Mouse (Mus musculus): ENCODE measurements at regions not wholly inside any gene's neighbourhood (a gene's known extent, or its start where the extent isn't known, plus 50 kb on each side); places are given as distances from the start of the nearest gene placed in this dataset.
A peak's percentile ranks its signal among the peaks of the same experiment; 100 is the strongest.

GRCm38 (mm10) chr14:9492228-9492627, 826.2 kb upstream of the 4930452B06Rik start:
- ATAC-seq (replicated peaks; ENCODE audit: low FRiP score) = no peak
- no peak overlapping the region for H3K4me2 ChIP-seq
- H3K27ac ChIP-seq (ENCODE audit: low read depth, low read length) = no peak overlapping the region
- DNase-seq (ENCODE audit: low spot score) = no peak
- no peaks in the 10 kb centered on the region for H3K27me3 ChIP-seq (replicated peaks; ENCODE audit: control insufficient read depth, insufficient read depth, low read length)
- 79% methylated on average over 2 of the region's 2 CpGs for WGBS
- no peak overlapping the region for H3K9ac ChIP-seq (ENCODE audit: low read depth, low read length)
- no peaks in the 10 kb centered on the region for H3K4me1 ChIP-seq (replicated peaks; ENCODE audit: control insufficient read depth, insufficient read depth, low read length)
- H3K4me3 ChIP-seq (ENCODE audit: low read depth, low read length) = no peak overlapping the region
- no peaks in the 10 kb centered on the region for H3K36me3 ChIP-seq (ENCODE audit: control insufficient read depth, insufficient read depth, low read length)
- H3K9me3 ChIP-seq (ENCODE audit: control insufficient read depth, low read length) = no peaks in the 10 kb centered on the region

GRCm38 (mm10) chr14:9488585-9488984, 822.5 kb upstream of the 4930452B06Rik start:
- H3K9me3 ChIP-seq (ENCODE audit: control insufficient read depth, low read length) = no peaks in the 10 kb centered on the region
- ATAC-seq (replicated peaks; ENCODE audit: low FRiP score) = no peak
- H3K9ac ChIP-seq (ENCODE audit: low read depth, low read length) = no peak overlapping the region
- no peak overlapping the region for H3K4me3 ChIP-seq (ENCODE audit: low read depth, low read length)
- H3K4me2 ChIP-seq = no peak overlapping the region
- H3K27ac ChIP-seq (ENCODE audit: low read depth, low read length) = no peak overlapping the region
- no peak for DNase-seq (ENCODE audit: low spot score)
- H3K4me1 ChIP-seq (replicated peaks; ENCODE audit: control insufficient read depth, insufficient read depth, low read length) = no peaks in the 10 kb centered on the region
- no peaks in the 10 kb centered on the region for H3K36me3 ChIP-seq (ENCODE audit: control insufficient read depth, insufficient read depth, low read length)
- WGBS = 62% methylated on average over 1 of the region's 1 CpGs
- no peaks in the 10 kb centered on the region for H3K27me3 ChIP-seq (replicated peaks; ENCODE audit: control insufficient read depth, insufficient read depth, low read length)

GRCm38 (mm10) chr14:9478981-9479380, 812.9 kb upstream of the 4930452B06Rik start:
- DNase-seq (ENCODE audit: low spot score) (no peak), ATAC-seq (replicated peaks; ENCODE audit: low FRiP score) (no peak)
- H3K4me3 ChIP-seq (ENCODE audit: low read depth, low read length) = no peak overlapping the region
- no peaks in the 10 kb centered on the region for H3K4me1 ChIP-seq (replicated peaks; ENCODE audit: control insufficient read depth, insufficient read depth, low read length)
- H3K27me3 ChIP-seq (replicated peaks; ENCODE audit: control insufficient read depth, insufficient read depth, low read length) = no peaks in the 10 kb centered on the region
- no peak overlapping the region for H3K27ac ChIP-seq (ENCODE audit: low read depth, low read length)
- H3K9me3 ChIP-seq (ENCODE audit: control insufficient read depth, low read length) = no peaks in the 10 kb centered on the region
- no peak overlapping the region for H3K9ac ChIP-seq (ENCODE audit: low read depth, low read length)
- H3K4me2 ChIP-seq = no peak overlapping the region
- no peaks in the 10 kb centered on the region for H3K36me3 ChIP-seq (ENCODE audit: control insufficient read depth, insufficient read depth, low read length)

- H3K36me3 ChIP-seq (ENCODE audit: control insufficient read depth, insufficient read depth, low read length) = no peaks in the 10 kb centered on the region
- H3K4me3 ChIP-seq (ENCODE audit: low read depth, low read length) = no peak overlapping the region
- no peak for DNase-seq (ENCODE audit: low spot score)
- H3K4me1 ChIP-seq (replicated peaks; ENCODE audit: control insufficient read depth, insufficient read depth, low read length) = no peaks in the 10 kb centered on the region
- no peak overlapping the region for H3K4me2 ChIP-seq
- no peak overlapping the region for H3K9ac ChIP-seq (ENCODE audit: low read depth, low read length)
- H3K9me3 ChIP-seq (ENCODE audit: control insufficient read depth, low read length) = no peaks in the 10 kb centered on the region
- H3K27ac ChIP-seq (ENCODE audit: low read depth, low read length) = no peak overlapping the region
- ATAC-seq (replicated peaks; ENCODE audit: low FRiP score) = no peak
- no peaks in the 10 kb centered on the region for H3K27me3 ChIP-seq (replicated peaks; ENCODE audit: control insufficient read depth, insufficient read depth, low read length)
- WGBS = 82% methylated on average over 7 of the region's 7 CpGs
Measured at GRCm38 (mm10) chr14:9475169-9475568, 809.1 kb upstream of the 4930452B06Rik start.

- ATAC-seq (replicated peaks; ENCODE audit: low FRiP score) = no peak
- H3K27ac ChIP-seq (ENCODE audit: low read depth, low read length) = no peak overlapping the region
- no peaks in the 10 kb centered on the region for H3K4me1 ChIP-seq (replicated peaks; ENCODE audit: control insufficient read depth, insufficient read depth, low read length)
- H3K9me3 ChIP-seq (ENCODE audit: control insufficient read depth, low read length) = no peaks in the 10 kb centered on the region
- H3K27me3 ChIP-seq (replicated peaks; ENCODE audit: control insufficient read depth, insufficient read depth, low read length) = no peaks in the 10 kb centered on the region
- no peak overlapping the region for H3K4me3 ChIP-seq (ENCODE audit: low read depth, low read length)
- no peaks in the 10 kb centered on the region for H3K36me3 ChIP-seq (ENCODE audit: control insufficient read depth, insufficient read depth, low read length)
- no peak overlapping the region for H3K9ac ChIP-seq (ENCODE audit: low read depth, low read length)
- no peak overlapping the region for H3K4me2 ChIP-seq
- DNase-seq (ENCODE audit: low spot score) = no peak
Measured at GRCm38 (mm10) chr14:9469686-9470085, 803.6 kb upstream of the 4930452B06Rik start.

- H3K36me3 ChIP-seq (ENCODE audit: control insufficient read depth, insufficient read depth, low read length) = no peaks in the 10 kb centered on the region
- H3K27ac ChIP-seq (ENCODE audit: low read depth, low read length) = no peak overlapping the region
- ATAC-seq (replicated peaks; ENCODE audit: low FRiP score) = no peak
- no peak for DNase-seq (ENCODE audit: low spot score)
- 62% methylated on average over 3 of the region's 3 CpGs for WGBS
- H3K9ac ChIP-seq (ENCODE audit: low read depth, low read length) = no peak overlapping the region
- H3K4me2 ChIP-seq = no peak overlapping the region
- no peaks in the 10 kb centered on the region for H3K9me3 ChIP-seq (ENCODE audit: control insufficient read depth, low read length)
- no peak overlapping the region for H3K4me3 ChIP-seq (ENCODE audit: low read depth, low read length)
- H3K27me3 ChIP-seq (replicated peaks; ENCODE audit: control insufficient read depth, insufficient read depth, low read length) = no peaks in the 10 kb centered on the region
- H3K4me1 ChIP-seq (replicated peaks; ENCODE audit: control insufficient read depth, insufficient read depth, low read length) = no peaks in the 10 kb centered on the region
Measured at GRCm38 (mm10) chr14:9468654-9469053, 802.6 kb upstream of the 4930452B06Rik start.

GRCm38 (mm10) chr14:9467690-9468458, 801.8 kb upstream of the 4930452B06Rik start:
- ATAC-seq (replicated peaks; ENCODE audit: low FRiP score) (0 out of 2 replicates have a peak, but pooled peaks have one; percentile 20), DNase-seq (ENCODE audit: low spot score) (no peak)
- Histone ChIP-seq H3K4me1 (replicated peaks; ENCODE audit: control insufficient read depth, insufficient read depth, low read length) (no peaks in the 10 kb centered on the region), H3K9ac (ENCODE audit: low read depth, low read length) (no peak overlapping the region), H3K36me3 (ENCODE audit: control insufficient read depth, insufficient read depth, low read length) (no peaks in the 10 kb centered on the region), H3K27me3 (replicated peaks; ENCODE audit: control insufficient read depth, insufficient read depth, low read length) (no peaks in the 10 kb centered on the region), H3K9me3 (ENCODE audit: control insufficient read depth, low read length) (no peaks in the 10 kb centered on the region), H3K4me3 (ENCODE audit: low read depth, low read length) (no peak overlapping the region), H3K27ac (ENCODE audit: low read depth, low read length) (no peak overlapping the region), H3K4me2 (no peak overlapping the region)
- 46% methylated on average over 7 of the region's 7 CpGs for WGBS

GRCm38 (mm10) chr14:9460006-9460405, 794.0 kb upstream of the 4930452B06Rik start:
- no peaks in the 10 kb centered on the region for H3K36me3 ChIP-seq (ENCODE audit: control insufficient read depth, insufficient read depth, low read length)
- no peaks in the 10 kb centered on the region for H3K4me1 ChIP-seq (replicated peaks; ENCODE audit: control insufficient read depth, insufficient read depth, low read length)
- no peaks in the 10 kb centered on the region for H3K9me3 ChIP-seq (ENCODE audit: control insufficient read depth, low read length)
- DNase-seq (ENCODE audit: low spot score) = no peak
- ATAC-seq (replicated peaks; ENCODE audit: low FRiP score) = no peak
- 89% methylated on average over 3 of the region's 3 CpGs for WGBS
- H3K27me3 ChIP-seq (replicated peaks; ENCODE audit: control insufficient read depth, insufficient read depth, low read length) = no peaks in the 10 kb centered on the region
- no peak overlapping the region for H3K27ac ChIP-seq (ENCODE audit: low read depth, low read length)
- H3K9ac ChIP-seq (ENCODE audit: low read depth, low read length) = no peak overlapping the region
- no peak overlapping the region for H3K4me3 ChIP-seq (ENCODE audit: low read depth, low read length)
- no peak overlapping the region for H3K4me2 ChIP-seq

- no peak overlapping the region for H3K9ac ChIP-seq (ENCODE audit: low read depth, low read length)
- no peaks in the 10 kb centered on the region for H3K27me3 ChIP-seq (replicated peaks; ENCODE audit: control insufficient read depth, insufficient read depth, low read length)
- no peak for DNase-seq (ENCODE audit: low spot score)
- no peak overlapping the region for H3K4me2 ChIP-seq
- no peaks in the 10 kb centered on the region for H3K9me3 ChIP-seq (ENCODE audit: control insufficient read depth, low read length)
- WGBS = 74% methylated on average over 2 of the region's 2 CpGs
- H3K4me1 ChIP-seq (replicated peaks; ENCODE audit: control insufficient read depth, insufficient read depth, low read length) = no peaks in the 10 kb centered on the region
- H3K27ac ChIP-seq (ENCODE audit: low read depth, low read length) = no peak overlapping the region
- no peak for ATAC-seq (replicated peaks; ENCODE audit: low FRiP score)
- no peaks in the 10 kb centered on the region for H3K36me3 ChIP-seq (ENCODE audit: control insufficient read depth, insufficient read depth, low read length)
- no peak overlapping the region for H3K4me3 ChIP-seq (ENCODE audit: low read depth, low read length)
Measured at GRCm38 (mm10) chr14:9458856-9459255, 792.8 kb upstream of the 4930452B06Rik start.

Data from liver, embryonic 11.5 days (tissue).